Mouse (Mus musculus) small intestine, adult 2 months (tissue): ENCODE results near the gene Serpinb6d.

ENCODE experiments used
- CTCF ChIP-seq: fragments of 200-500 bp; IDR thresholded peaks from 2 replicates; pipeline ENCODE4 v1.5.1; 2012; ENCODE audit warnings: low read depth, mild to moderate bottlenecking, control low read depth, inconsistent platforms, low read length, moderate library complexity, mixed read lengths; ENCODE audit not compliant: insufficient replicate concordance, insufficient read length; ENCODE audit errors: extremely low read depth
- POLR2A ChIP-seq: fragments of 200-500 bp; IDR thresholded peaks from 2 replicates; pipeline ENCODE4 v1.6.1; 2012; ENCODE audit warnings: low read depth, mild to moderate bottlenecking, control low read depth, inconsistent platforms, low read length, moderate library complexity

DNA sequence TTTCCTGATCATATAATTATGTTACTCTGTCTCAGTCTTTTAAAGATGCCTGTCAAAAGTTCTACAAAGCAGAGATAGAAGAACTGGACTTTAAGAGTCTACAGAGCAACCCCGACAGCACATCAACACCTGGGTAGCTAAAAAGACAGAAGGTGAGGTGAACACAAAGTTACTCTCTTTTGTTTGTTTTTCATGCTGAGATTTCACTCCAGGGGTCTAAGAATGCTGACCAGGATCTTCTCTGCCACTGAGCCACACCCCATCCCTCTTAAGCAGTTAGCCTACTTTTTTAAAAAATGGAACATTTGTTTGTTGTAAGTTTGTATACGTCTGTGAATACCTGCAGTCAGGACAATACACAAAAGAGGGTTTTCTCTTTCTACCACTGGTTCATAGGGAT lies 59.1 kb downstream of the Serpinb6d start:
- TF ChIP-seq CTCF (no peak), POLR2A (no peak)
